Mouse (Mus musculus) heart, embryonic 16.5 days (tissue): ENCODE measurements around the gene Tex52. TPM values are rescaled to one million over a fixed set of nuclear protein-coding genes. Genes with fewer than 3 reads are reported as not detected.

ENCODE experiments used
- ATAC-seq: fragments of 200-750 bp; cut with Nextera tagmentation; replicated peaks from 2 replicates; pipeline ENCODE4 v1.8.0; 2017; ENCODE audit warnings: moderate number of reproducible peaks; ENCODE audit not compliant: insufficient read depth, low FRiP score; ENCODE audit errors: extremely low read depth
- H3K27ac ChIP-seq: fragments of 300-500 bp; sonication (generic); 2 replicates; pipeline ENCODE4 v1.5.1; 2014; ENCODE audit warnings: mild to moderate bottlenecking, low read length, control low read depth, moderate library complexity
- H3K27me3 ChIP-seq: fragments of 300-500 bp; sonication (generic); 2 replicates; pipeline ENCODE4 v1.6.1; 2014; ENCODE audit warnings: low read length, mixed read lengths; ENCODE audit not compliant: control insufficient read depth, insufficient read depth
- H3K36me3 ChIP-seq: fragments of 300-500 bp; sonication (generic); 2 replicates; pipeline ENCODE4 v1.6.1; 2014; ENCODE audit not compliant: control insufficient read depth, insufficient read depth
- H3K4me1 ChIP-seq: fragments of 300-500 bp; sonication (generic); 2 replicates; pipeline ENCODE4 v1.6.1; 2014; ENCODE audit warnings: low read length, mixed read lengths; ENCODE audit not compliant: control insufficient read depth, insufficient read depth
- H3K4me2 ChIP-seq: fragments of 300-500 bp; sonication (generic); 2 replicates; pipeline ENCODE4 v1.6.1; 2014; ENCODE audit warnings: low read depth, mild to moderate bottlenecking, control low read depth, low read length
- H3K4me3 ChIP-seq: fragments of 300-500 bp; sonication (generic); 2 replicates; pipeline ENCODE4 v1.5.1; 2014; ENCODE audit warnings: mild to moderate bottlenecking, control low read depth, low read length
- H3K9ac ChIP-seq: fragments of 300-500 bp; sonication (generic); 2 replicates; pipeline ENCODE4 v1.6.1; 2014; ENCODE audit warnings: low read length, control low read depth
- H3K9me3 ChIP-seq: fragments of 300-500 bp; sonication (generic); replicated peaks from 2 replicates; pipeline ENCODE4 v1.6.1; 2016; ENCODE audit warnings: low read length; ENCODE audit not compliant: control insufficient read depth
- WGBS: fragments of 180-500 bp; shearing (Covaris S2); extraction: QIAGEN DNeasy Blood & Tissue Kit; methylation state at CpG from one replicate; pipeline ENCODE4 v1.1.7; 2014; 5-methylcytosine and 5-hydroxymethylcytosine counted together
- polyA plus RNA-seq: library from polyadenylated mRNA; unstranded; fragments of >200 nt; fragmentation: Nextera tagmentation; extraction: Ambion mirVana; gene quantifications from 2 replicates; pipeline ENCODE4 v1.2.1, GENCODE M21; 2015

The Tex52 gene
- polyA plus RNA-seq, 1 experiment from 2014 or later = 0.22 TPM

- 58% methylated on average over 13 of the region's 13 CpGs for WGBS
- H3K9ac ChIP-seq = no peak overlapping the region
- no peaks in the 10 kb centered on the region for H3K27me3 ChIP-seq
- H3K4me3 ChIP-seq = no peak overlapping the region
- peaks cover 73% of the 10 kb centered on the region for H3K36me3 ChIP-seq
- no peak overlapping the region for H3K4me2 ChIP-seq
- ATAC-seq = no peak
- H3K9me3 ChIP-seq = no peaks in the 10 kb centered on the region
- peaks cover 34% of the 10 kb centered on the region for H3K4me1 ChIP-seq
- no peak overlapping the region for H3K27ac ChIP-seq
Observed at GRCm38 (mm10) chr6:128432356-128432915, 57.2 kb downstream of the Tex52 start.

- no peak overlapping the region for H3K4me3 ChIP-seq
- no peak overlapping the region for H3K4me2 ChIP-seq
- H3K9ac ChIP-seq = no peak overlapping the region
- H3K27me3 ChIP-seq = no peaks in the 10 kb centered on the region
- no peaks in the 10 kb centered on the region for H3K9me3 ChIP-seq
- no peak for ATAC-seq
- WGBS = 89% methylated on average over 13 of the region's 13 CpGs
- H3K27ac ChIP-seq = no peak overlapping the region
- H3K4me1 ChIP-seq = peaks cover 34% of the 10 kb centered on the region
- peaks cover 73% of the 10 kb centered on the region for H3K36me3 ChIP-seq
Observed at GRCm38 (mm10) chr6:128433566-128433965, 58.3 kb downstream of the Tex52 start.

Other genes starting within 250 kb of the Tex52 start
- 138 and 151 TPM in 2 replicates for gene Tspan9, start 231.9 kb upstream of the Tex52 start, polyA plus RNA-seq
- 2.5 and 2.7 TPM in 2 replicates for gene Tead4, start 74.6 kb upstream of the Tex52 start, polyA plus RNA-seq
- gene Tulp3, start 19.6 kb upstream of the Tex52 start, polyA plus RNA-seq = 11.0 and 11.1 TPM in 2 replicates
- 79.2 and 82.5 TPM in 2 replicates for gene Rhno1, start 12.5 kb upstream of the Tex52 start, polyA plus RNA-seq
- gene Foxm1, start 12.5 kb upstream of the Tex52 start, polyA plus RNA-seq = 26.3 and 26.4 TPM in 2 replicates
- gene Gm44596, start within 50 bp of the Tex52 start, polyA plus RNA-seq = not detected in 2 replicates
- gene Nrip2, start 23.8 kb downstream of the Tex52 start, polyA plus RNA-seq = 3.4 and 4.1 TPM in 2 replicates
- gene Itfg2, start 49.5 kb downstream of the Tex52 start, polyA plus RNA-seq = 28.4 and 35.6 TPM in 2 replicates
- gene Fkbp4, start 63.2 kb downstream of the Tex52 start, polyA plus RNA-seq = 281 and 301 TPM in 2 replicates
- gene Pzp, start 151.3 kb downstream of the Tex52 start, polyA plus RNA-seq = 0.63 and 1.2 TPM in 2 replicates
- gene A2ml1, start 206.2 kb downstream of the Tex52 start, polyA plus RNA-seq = 1.8 and 2.0 TPM in 2 replicates
- 0.17 TPM in 1 of 2 replicates, not detected in the other for gene Klrb1a, start 248.1 kb downstream of the Tex52 start, polyA plus RNA-seq